8 mouse cellular contexts compared by ENCODE assay signal in the genomic region with DNA sequence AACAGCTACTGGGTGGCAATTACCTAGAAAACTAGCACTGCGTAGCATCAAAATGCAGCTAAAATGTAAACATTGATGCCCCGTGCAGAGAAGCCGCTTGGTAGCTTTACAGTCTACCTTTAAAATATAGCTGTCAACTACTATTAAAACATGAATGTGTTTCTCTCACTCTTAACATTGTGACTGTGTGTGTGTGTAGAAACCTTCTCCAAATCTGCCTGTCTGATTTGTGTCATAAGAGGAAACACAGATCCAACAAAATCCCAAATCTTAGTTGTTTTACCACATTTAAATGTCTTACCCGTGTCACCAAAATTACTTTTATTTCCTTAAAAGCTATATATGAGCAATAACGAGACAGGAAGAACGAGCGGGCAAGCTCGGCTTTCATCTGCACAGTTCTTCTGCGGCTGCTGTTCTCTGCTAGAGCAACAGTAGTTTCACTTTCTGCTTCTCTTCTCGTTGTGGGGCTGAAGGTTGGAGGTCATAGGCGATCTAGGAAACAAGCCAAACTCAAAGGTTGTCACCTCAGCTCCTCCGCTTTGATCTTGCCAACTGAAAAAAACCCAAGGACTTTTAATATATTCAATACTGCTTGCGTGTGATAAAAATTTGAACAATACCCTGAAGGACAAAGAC. TPM values are rescaled to one million over a fixed set of nuclear protein-coding genes. Genes with fewer than 3 reads are reported as not detected.
DNase-seq lines count a peak whose midpoint lies in the region; ATAC-seq and TF ChIP-seq lines count a peak whose summit lies in the region.

No protein-coding gene starts in this region.

- no peaks in the 10 kb centered on the region for H3K79me2 ChIP-seq in liver, adult 2 months (ENCODE audit: control insufficient read depth, insufficient read depth, low read length)

- no peaks in the 10 kb centered on the region for H3K9me3 ChIP-seq in kidney, embryonic 15.5 days (replicated peaks)
- no peaks in the 10 kb centered on the region for H3K9me3 ChIP-seq in stomach, postnatal 0 days (ENCODE audit: control insufficient read depth, low read length)

- no peaks in the 10 kb centered on the region for H3K36me3 ChIP-seq in liver, adult 2 months (ENCODE audit: control insufficient read depth, insufficient read depth, low read length)
- no peaks in the 10 kb centered on the region for H3K36me3 ChIP-seq in kidney, embryonic 15.5 days
- H3K36me3 ChIP-seq in stomach, postnatal 0 days (ENCODE audit: control insufficient read depth, insufficient read depth, low read length) = no peaks in the 10 kb centered on the region

- H3K4me3 ChIP-seq in liver, adult 2 months (ENCODE audit: insufficient read depth, low read depth, low read length) = peak overlapping the region; percentile 47; the same call in 1 of the 2 replicates
- peak overlapping the region; percentile 14; the same call in 1 of the 2 replicates for H3K4me3 ChIP-seq in cortical plate, adult 2 months (ENCODE audit: insufficient read depth, low read length)
- peak overlapping the region; percentile 21 for H3K4me3 ChIP-seq in kidney, embryonic 15.5 days (replicated peaks)
- peak overlapping the region; percentile 23 for H3K4me3 ChIP-seq in stomach, postnatal 0 days (ENCODE audit: low read depth, low read length)

- H3K4me1 ChIP-seq in liver, adult 2 months (ENCODE audit: control insufficient read depth, insufficient read depth, low read length) = peaks cover 5% of the 10 kb centered on the region; the same call in 1 of the 2 replicates
- peaks cover 3% of the 10 kb centered on the region; the same call in 1 of the 2 replicates for H3K4me1 ChIP-seq in cortical plate, adult 2 months (ENCODE audit: control insufficient read depth, insufficient read depth, low read length)
- H3K4me1 ChIP-seq in kidney, embryonic 15.5 days = peaks cover 48% of the 10 kb centered on the region
- 0 out of 2 replicates have a peak, but pooled peaks cover 2% of the 10 kb centered on the region for H3K4me1 ChIP-seq in stomach, postnatal 0 days (replicated peaks; ENCODE audit: control insufficient read depth, insufficient read depth)

- no peak for TF ChIP-seq POLR2A in liver, adult 2 months (IDR thresholded peaks at IDR 0.05; ENCODE audit: extremely low read depth, insufficient read depth, low read length)
- no peak for TF ChIP-seq POLR2A in cortical plate, adult 2 months (IDR thresholded peaks at IDR 0.05; ENCODE audit: extremely low read depth, insufficient read depth, low read length)

- peak overlapping the region; percentile 42 for H3K27ac ChIP-seq in liver, adult 2 months (replicated peaks; ENCODE audit: insufficient read depth, low read depth, low read length)
- H3K27ac ChIP-seq in cortical plate, adult 2 months (ENCODE audit: insufficient read depth, low read length) = no peak overlapping the region
- peak overlapping the region; percentile 45; the same call in 1 of the 2 replicates for H3K27ac ChIP-seq in kidney, embryonic 15.5 days
- 0 out of 2 replicates have a peak overlapping the region, but pooled peaks have one; percentile 5 for H3K27ac ChIP-seq in stomach, postnatal 0 days (replicated peaks)

- no peak for TF ChIP-seq EP300 in stomach, postnatal 0 days (optimal IDR thresholded peaks at IDR 0.05)

- 5% methylated on average over 13 of the region's 13 CpGs for WGBS in liver, adult 2 months
- 36% methylated on average over 13 of the region's 13 CpGs for WGBS in kidney, embryonic 15.5 days
- WGBS in stomach, postnatal 0 days = 32% methylated on average over 13 of the region's 13 CpGs

- no peaks in the 10 kb centered on the region for H3K27me3 ChIP-seq in liver, adult 2 months (ENCODE audit: control insufficient read depth, insufficient read depth, low read length)
- peaks cover 24% of the 10 kb centered on the region for H3K27me3 ChIP-seq in kidney, embryonic 15.5 days
- no peaks in the 10 kb centered on the region for H3K27me3 ChIP-seq in stomach, postnatal 0 days (ENCODE audit: control insufficient read depth, insufficient read depth, low read length)

- no peak for ATAC-seq in kidney, embryonic 15.5 days (replicated peaks; ENCODE audit: low FRiP score)
- ATAC-seq in stomach, postnatal 0 days (ENCODE audit: low FRiP score, low TSS enrichment) = no peak

- H3K4me2 ChIP-seq in kidney, embryonic 15.5 days = peak overlapping the region; percentile 43
- peak overlapping the region; percentile 68 for H3K4me2 ChIP-seq in stomach, postnatal 0 days (replicated peaks; ENCODE audit: low read depth)

- no peak for TF ChIP-seq CTCF in liver, adult 2 months (IDR thresholded peaks at IDR 0.05; ENCODE audit: low read depth, low read length)
- no peak for TF ChIP-seq CTCF in cortical plate, adult 2 months (IDR thresholded peaks at IDR 0.05; ENCODE audit: extremely low read depth, insufficient read depth, low read length)
- no peak for TF ChIP-seq CTCF in stomach, postnatal 0 days (IDR thresholded peaks at IDR 0.05; ENCODE audit: low read depth)

- peak; percentile 95 for DNase-seq in liver, adult 2 months (ENCODE audit: extremely low read depth, low read depth, low spot score)
- DNase-seq in liver = no peak
- DNase-seq in lung, postnatal 36 days = peak; percentile 78
- no peak for DNase-seq in stomach, postnatal 0 days (ENCODE audit: low spot score)
- no peak for DNase-seq in cerebellum, adult 18-20 months
- DNase-seq in left cerebral cortex, adult 18-20 months (ENCODE audit: low spot score in 2 of 2) = no peak

- peak overlapping the region; percentile 19; the same call in 1 of the 2 replicates for H3K9ac ChIP-seq in liver, adult 2 months (ENCODE audit: low read depth, low read length)
- H3K9ac ChIP-seq in kidney, embryonic 15.5 days = no peak overlapping the region
- H3K9ac ChIP-seq in stomach, postnatal 0 days (ENCODE audit: low read length) = no peak overlapping the region

RNA-seq across cellular contexts. Expression of a gene that starts 2.1 kb away (rescaled TPM):
- 0.20 and 0.28 TPM in 2 replicates for total RNA-seq in liver, adult 2 months (2014; rRNA removed)
- polyA plus RNA-seq in liver, adult 2 months (2012; rRNA removed) = 0.30 and 0.50 TPM in 2 replicates
- 1.2 and 1.3 TPM in 2 replicates for polyA plus RNA-seq in cortical plate, adult 2 months (2012; rRNA removed)
- 1.4 and 1.5 TPM in 2 replicates for polyA plus RNA-seq in kidney, embryonic 15.5 days (2015; fragmentation: Nextera tagmentation; extraction: Ambion mirVana)
- 5.1 and 5.4 TPM in 2 replicates for polyA plus RNA-seq in stomach, postnatal 0 days (2015; fragmentation: Nextera tagmentation; extraction: Ambion mirVana)
- 1 to 10 TPM; 2.5 to 3.6 TPM for total RNA-seq in left cerebral cortex, adult 18-20 months (2021)

Comparison
In these comparisons a context has a peak if more than half of its experiments do, and no peak if none do; other contexts are left out.
1. DNase-seq: peak in liver, adult 2 months (single experiment) and lung, postnatal 36 days (single experiment); none in liver (single experiment), stomach, postnatal 0 days (single experiment), cerebellum, adult 18-20 months (0 of 2) and left cerebral cortex, adult 18-20 months (0 of 2).
2. Peak in every context shown above with its lines, with median percentiles within 50 percentile points of each other: H3K4me3 ChIP-seq.